Mouse (Mus musculus): ENCODE measurements around the gene Inka1.
A peak's percentile ranks its signal among the peaks of the same experiment; 100 is the strongest.

The Inka1 gene

GRCm38 (mm10) chr9:107950460-107951355 lies 35.0 kb downstream of the Inka1 start:
- peak; percentile 96 to 97 for DNase-seq

GRCm38 (mm10) chr9:107949922-107950235 lies 35.8 kb downstream of the Inka1 start, which contains the start of gene Traip:
TSS of gene Traip (plus strand) at chr9:107950136.
- no peak for DNase-seq

GRCm38 (mm10) chr9:107949184-107949921 lies 36.3 kb downstream of the Inka1 start:
- DNase-seq, result no peak

GRCm38 (mm10) chr9:107947241-107948194 lies 38.2 kb downstream of the Inka1 start:
- DNase-seq, result peak; percentile 77 to 79

GRCm38 (mm10) chr9:107936831-107937230 lies 48.8 kb downstream of the Inka1 start:
- no peak for DNase-seq

- DNase-seq, result peak in 1 of 2 experiments; percentile 51
Measured at GRCm38 (mm10) chr9:107936215-107936822, 49.4 kb downstream of the Inka1 start.

GRCm38 (mm10) chr9:107935790-107936214 lies 49.9 kb downstream of the Inka1 start:
- DNase-seq, result peak; percentile 67 to 75

GRCm38 (mm10) chr9:107935374-107935773 lies 50.3 kb downstream of the Inka1 start, which contains the start of gene Camkv:
TSS of gene Camkv (plus strand) at chr9:107935674.
- DNase-seq, result no peak
